Mouse (Mus musculus) lung, adult 2 months (tissue): Measurements from ENCODE around the gene Plekhm2. TPM values are rescaled to one million over a fixed set of nuclear protein-coding genes. Genes with fewer than 3 reads are reported as not detected.

Experiments
- DNase-seq: peaks from one replicate; pipeline ENCODE4 v3.0.0; 2022
- H3K4me1 ChIP-seq: fragments of 200-500 bp; 2 replicates; pipeline ENCODE4 v1.6.1; 2011; ENCODE audit warnings: low read length; ENCODE audit not compliant: control insufficient read depth, insufficient read depth
- H3K4me3 ChIP-seq: fragments of 200-500 bp; replicated peaks from 2 replicates; pipeline ENCODE3; 2011; ENCODE audit warnings: low read depth, mild to moderate bottlenecking, control low read depth, low read length; ENCODE audit errors: extremely low read depth
- CTCF ChIP-seq: fragments of 200-500 bp; IDR thresholded peaks from 2 replicates; pipeline ENCODE4 v1.5.1; 2011; ENCODE audit warnings: mild to moderate bottlenecking, low read length, control low read depth; ENCODE audit not compliant: insufficient read depth
- POLR2A ChIP-seq: fragments of 200-500 bp; IDR thresholded peaks from 2 replicates; pipeline ENCODE4 v1.6.1; 2011; ENCODE audit warnings: low read depth, mild to moderate bottlenecking, control low read depth, low read length, borderline replicate concordance; ENCODE audit errors: extremely low read depth
- WGBS: fragments of 180-500 bp; shearing (Covaris S2); methylation state at CpG from one replicate; pipeline ENCODE4 v1.1.7; 2018; 5-methylcytosine and 5-hydroxymethylcytosine counted together
- polyA plus RNA-seq: library from polyadenylated mRNA; depleted of rRNA; stranded (reverse); fragments of >200 nt; gene quantifications from 2 replicates; pipeline ENCODE4 v1.2.3, GENCODE M21; 2012; rRNA removed

Gene Plekhm2
- polyA plus RNA-seq, 1 experiment: 52.3 TPM

GRCm38 (mm10) chr4:141591547-141591946, 73.2 kb downstream of the Plekhm2 start:
- peak; percentile 43 for DNase-seq
- Histone ChIP-seq H3K4me3 (no peak overlapping the region), H3K4me1 (no peaks in the 10 kb centered on the region)
- WGBS: 16% methylated on average over 3 of the region's 3 CpGs
- TF ChIP-seq CTCF: peak; percentile 67
- TF ChIP-seq POLR2A: no peak

- Histone ChIP-seq H3K4me1 (no peaks in the 10 kb centered on the region), H3K4me3 (no peak overlapping the region)
- no peak for TF ChIP-seq CTCF
- no peak for TF ChIP-seq POLR2A
- 85% methylated on average over 8 of the region's 8 CpGs for WGBS
- DNase-seq: no peak
These were observed 80.8 kb downstream of the Plekhm2 start for GRCm38 (mm10) chr4:141583919-141584318.

- no peak for DNase-seq
- TF ChIP-seq CTCF (no peak), POLR2A (no peak)
- Histone ChIP-seq H3K4me3 (no peak overlapping the region), H3K4me1 (no peaks in the 10 kb centered on the region)
- 92% methylated on average over 13 of the region's 13 CpGs for WGBS
These were observed 83.6 kb downstream of the Plekhm2 start for GRCm38 (mm10) chr4:141581051-141581450.

- TF ChIP-seq CTCF (no peak), POLR2A (no peak)
- DNase-seq: no peak
- no peak overlapping the region for H3K4me3 ChIP-seq
- H3K4me1 ChIP-seq: 0 out of 2 replicates have a peak, but pooled peaks cover 3% of the 10 kb centered on the region
- 22% methylated on average over 3 of the region's 3 CpGs for WGBS
These were observed 85.9 kb downstream of the Plekhm2 start for GRCm38 (mm10) chr4:141578833-141579232.

GRCm38 (mm10) chr4:141576877-141577276, 87.8 kb downstream of the Plekhm2 start:
- peaks cover 8% of the 10 kb centered on the region; the same call in 1 of the 2 replicates for H3K4me1 ChIP-seq
- no peak for TF ChIP-seq CTCF
- TF ChIP-seq POLR2A: no peak
- H3K4me3 ChIP-seq: no peak overlapping the region
- no peak for DNase-seq
- 96% methylated on average over 7 of the region's 7 CpGs for WGBS

- DNase-seq: no peak
- 83% methylated on average over 11 of the region's 11 CpGs for WGBS
- Histone ChIP-seq H3K4me3 (no peak overlapping the region), H3K4me1 (peaks cover 8% of the 10 kb centered on the region; the same call in 1 of the 2 replicates)
- TF ChIP-seq CTCF: no peak
- no peak for TF ChIP-seq POLR2A
These were observed 88.3 kb downstream of the Plekhm2 start for GRCm38 (mm10) chr4:141576404-141576803.

Other genes starting within 250 kb of the Plekhm2 start
- 0.20 TPM in 1 of 2 replicates, not detected in the other for gene Clcnkb, start 248.9 kb downstream of the Plekhm2 start, polyA plus RNA-seq
- 19.6 and 29.1 TPM in 2 replicates for gene Hspb7, start 244.1 kb downstream of the Plekhm2 start, polyA plus RNA-seq
- gene Srarp, start 228.8 kb downstream of the Plekhm2 start, polyA plus RNA-seq: 0.18 TPM in 1 of 2 replicates, not detected in the other
- 30.9 and 38.6 TPM in 2 replicates for gene Zbtb17, start 220.2 kb downstream of the Plekhm2 start, polyA plus RNA-seq
- 27.1 and 30.4 TPM in 2 replicates for gene Spen, start 126.3 kb downstream of the Plekhm2 start, polyA plus RNA-seq
- gene Fblim1, start 58.8 kb downstream of the Plekhm2 start, polyA plus RNA-seq: 36.2 and 45.7 TPM in 2 replicates
- gene Tmem82, start 46.3 kb downstream of the Plekhm2 start, polyA plus RNA-seq: 5.1 and 5.3 TPM in 2 replicates
- gene Slc25a34, start 41.1 kb downstream of the Plekhm2 start, polyA plus RNA-seq: 2.3 and 3.9 TPM in 2 replicates
- 9.0 and 14.1 TPM in 2 replicates for gene Rsc1a1, start 20.7 kb upstream of the Plekhm2 start, polyA plus RNA-seq
- gene Ddi2, start 58.5 kb upstream of the Plekhm2 start, polyA plus RNA-seq: 19.7 and 20.2 TPM in 2 replicates
- 0.15 and 0.28 TPM in 2 replicates for gene Agmat, start 81.8 kb upstream of the Plekhm2 start, polyA plus RNA-seq
- 9.6 and 12.0 TPM in 2 replicates for gene Dnajc16, start 126.0 kb upstream of the Plekhm2 start, polyA plus RNA-seq
- gene Casp9, start 128.7 kb upstream of the Plekhm2 start, polyA plus RNA-seq: 17.7 and 19.0 TPM in 2 replicates
- 1.5 and 37.8 TPM in 2 replicates for gene Cela2a, start 161.3 kb upstream of the Plekhm2 start, polyA plus RNA-seq
- gene Ctrc, start 181.5 kb upstream of the Plekhm2 start, polyA plus RNA-seq: 4.7 TPM in 1 of 2 replicates, not detected in the other
- gene Efhd2, start 210.0 kb upstream of the Plekhm2 start, polyA plus RNA-seq: 95.0 and 116 TPM in 2 replicates